Mouse (Mus musculus) CH12.LX (cell line): ENCODE data around the gene Mrpl18. TPM values are rescaled to one million over a fixed set of nuclear protein-coding genes. Genes with fewer than 3 reads are reported as not detected.

Experiments
- DNase-seq: peaks from one replicate; pipeline ENCODE4 v3.0.0-alpha.2; 2013; ENCODE audit errors: extremely low read depth
- H3K27ac ChIP-seq: 2 replicates; pipeline ENCODE4 v1.5.1; 2012; ENCODE audit warnings: low read depth, mild to moderate bottlenecking, control low read depth, moderate library complexity; ENCODE audit not compliant: insufficient read depth
- H3K27me3 ChIP-seq: replicated peaks from 2 replicates; pipeline ENCODE3; 2012; ENCODE audit warnings: inconsistent platforms
- H3K36me3 ChIP-seq, 2 experiments: replicated peaks in 1 of 2; 2 replicates each; pipeline versions ENCODE3 to v1.6.1; 2012; ENCODE audit warnings: inconsistent platforms in 1 of 2, low read length in 1 of 2, mild to moderate bottlenecking in 1 of 2, mixed read lengths in 1 of 2, moderate library complexity in 1 of 2; ENCODE audit not compliant: control insufficient read depth in 1 of 2, insufficient read depth in 1 of 2
- H3K4me1 ChIP-seq, 2 experiments: 2 replicates each; pipeline ENCODE4 v1.6.1; 2012; ENCODE audit warnings: inconsistent platforms in 1 of 2, moderate library complexity in 1 of 2; ENCODE audit not compliant: insufficient read depth in 2 of 2, control insufficient read depth in 1 of 2
- H3K4me2 ChIP-seq: 2 replicates; pipeline ENCODE4 v1.6.1; 2012; ENCODE audit warnings: low read depth, mild to moderate bottlenecking, control low read depth; ENCODE audit not compliant: poor library complexity, insufficient read depth, severe bottlenecking
- H3K4me3 ChIP-seq, 3 experiments: fragments of 150-350 bp in 1 of 3; sonication (generic) in 1 of 3; replicated peaks in 1 of 3; 2 replicates each; pipeline versions ENCODE3 to v1.5.1; 2011 to 2012; ENCODE audit warnings: low read depth in 2 of 3, low read length in 2 of 3, mild to moderate bottlenecking in 2 of 3, moderate library complexity in 2 of 3, control low read depth in 1 of 3, improper control_type of control experiment in 1 of 3, inconsistent platforms in 1 of 3, mixed read lengths in 1 of 3; ENCODE audit not compliant: poor library complexity in 1 of 3
- H3K79me2 ChIP-seq: replicated peaks from 2 replicates; pipeline ENCODE4 v1.6.1; 2012; ENCODE audit warnings: mild to moderate bottlenecking, moderate library complexity; ENCODE audit not compliant: control insufficient read depth, poor library complexity, insufficient read depth, severe bottlenecking; ENCODE audit errors: extremely low read depth
- H3K9ac ChIP-seq: 2 replicates; pipeline ENCODE4 v1.6.1; 2012; ENCODE audit warnings: low read depth, mild to moderate bottlenecking, control low read depth, moderate library complexity; ENCODE audit not compliant: insufficient read depth
- H3K9me3 ChIP-seq: replicated peaks from 2 replicates; pipeline ENCODE3; 2012; ENCODE audit warnings: low read length, inconsistent platforms, mixed read lengths
- BHLHE40 ChIP-seq: IDR thresholded peaks from 2 replicates; pipeline ENCODE4 v1.6.1; 2011; ENCODE audit warnings: mild to moderate bottlenecking, low read depth, low read length, improper control_type of control experiment
- CHD1 ChIP-seq: IDR thresholded peaks from 2 replicates; pipeline ENCODE4 v1.6.1; 2012; ENCODE audit warnings: low read depth, low read length, improper control_type of control experiment, inconsistent platforms
- CHD2 ChIP-seq: IDR thresholded peaks from 2 replicates; pipeline ENCODE4 v1.6.1; 2011; ENCODE audit warnings: low read length, improper control_type of control experiment
- ETS1 ChIP-seq: conservative IDR thresholded peaks from 2 replicates; pipeline ENCODE4 v1.6.1; 2012; ENCODE audit warnings: low read depth, mild to moderate bottlenecking, inconsistent platforms, low read length, improper control_type of control experiment, moderate library complexity
- GABPA ChIP-seq: IDR thresholded peaks from 2 replicates; pipeline ENCODE4 v1.6.1; 2012; ENCODE audit warnings: low read depth, low read length, improper control_type of control experiment, inconsistent platforms; ENCODE audit not compliant: insufficient replicate concordance
- HCFC1 ChIP-seq: IDR thresholded peaks from 2 replicates; pipeline ENCODE4 v1.6.1; 2012; ENCODE audit warnings: low read depth, mild to moderate bottlenecking, inconsistent platforms, low read length, improper control_type of control experiment
- IRF4 ChIP-seq: IDR thresholded peaks from 2 replicates; pipeline ENCODE4 v1.6.1; 2014; ENCODE audit warnings: low read depth, mild to moderate bottlenecking, inconsistent platforms, low read length, improper control_type of control experiment
- JUN ChIP-seq: IDR thresholded peaks from 2 replicates; pipeline ENCODE4 v1.6.1; 2011; ENCODE audit warnings: low read depth, mild to moderate bottlenecking, low read length, improper control_type of control experiment, moderate library complexity; ENCODE audit not compliant: insufficient read depth
- MAFK ChIP-seq: IDR thresholded peaks from 2 replicates; pipeline ENCODE4 v1.6.1; 2011; ENCODE audit warnings: low read length, improper control_type of control experiment; ENCODE audit not compliant: insufficient replicate concordance
- MAX ChIP-seq: IDR thresholded peaks from 2 replicates; pipeline ENCODE4 v1.6.1; 2011; ENCODE audit warnings: low read length, improper control_type of control experiment
- MAZ ChIP-seq: IDR thresholded peaks from 2 replicates; pipeline ENCODE4 v1.6.1; 2012; ENCODE audit warnings: low read depth, mild to moderate bottlenecking, inconsistent platforms, low read length, improper control_type of control experiment, moderate library complexity
- POLR2AphosphoS2 ChIP-seq: IDR thresholded peaks from 2 replicates; pipeline ENCODE4 v1.6.1; 2011; ENCODE audit warnings: low read depth, low read length, improper control_type of control experiment
- RCOR1 ChIP-seq: conservative IDR thresholded peaks from 2 replicates; pipeline ENCODE4 v1.6.1; 2012; ENCODE audit warnings: low read depth, mild to moderate bottlenecking, inconsistent platforms, low read length, improper control_type of control experiment
- TBP ChIP-seq: conservative IDR thresholded peaks from 2 replicates; pipeline ENCODE4 v1.6.1; 2011; ENCODE audit warnings: low read depth, low read length, improper control_type of control experiment
- TCF12 ChIP-seq: IDR thresholded peaks from 2 replicates; pipeline ENCODE4 v1.6.1; 2014; ENCODE audit warnings: low read depth, mild to moderate bottlenecking, inconsistent platforms, low read length, improper control_type of control experiment
- USF2 ChIP-seq: conservative IDR thresholded peaks from 2 replicates; pipeline ENCODE4 v1.6.1; 2011; ENCODE audit warnings: low read depth, low read length, improper control_type of control experiment
- ZKSCAN1 ChIP-seq: IDR thresholded peaks from 2 replicates; pipeline ENCODE4 v1.6.1; 2012; ENCODE audit warnings: low read depth, inconsistent platforms, low read length, improper control_type of control experiment, borderline replicate concordance
- dilution Hi-C: fragments of 300-500 bp; cut with MboI; formaldehyde crosslinking; loops from 2 replicates; pipeline ENCODE4 v1.14.3; 2020; ENCODE audit warnings: low sequenced_read_pairs; ENCODE audit not compliant: extremely low pct_unique_long_range_greater_than_20kb, extremely low pct_ligation_motif_present
- in situ Hi-C: fragments of 300-500 bp; cut with MboI; formaldehyde crosslinking; loops from 3 replicates; pipeline ENCODE4 v1.14.3; 2019; ENCODE audit warnings: low sequenced_read_pairs, low pct_ligation_motif_present, low pct_unique_long_range_greater_than_20kb, mixed read lengths
- polyA plus RNA-seq: library from polyadenylated mRNA; unstranded; fragments of >175 nt; gene quantifications from 2 replicates; pipeline ENCODE4 v1.2.1, GENCODE M21; 2012; ENCODE audit warnings: low read depth; ENCODE audit not compliant: insufficient read length
- total RNA-seq, 2 experiments: library from RNA; depleted of rRNA; stranded (reverse); fragments of 300-350 nt in 1 of 2; fragments of >200 nt in 1 of 2; gene quantifications; 2 replicates each; pipeline ENCODE4 v1.2.3; 2012 to 2014

The Mrpl18 gene
- total and polyA plus RNA-seq, 3 experiments: 132 to 197 (median 150) TPM

- H3K36me3 ChIP-seq: no peaks in the 10 kb centered on the region
- no peak for TF ChIP-seq BHLHE40
- TF ChIP-seq CHD2: no peak
- TF ChIP-seq RCOR1: no peak
- no peak for TF ChIP-seq GABPA
- TF ChIP-seq ZKSCAN1: no peak
- no peak for TF ChIP-seq JUN
- TF ChIP-seq TBP: no peak
- TF ChIP-seq MAFK: no peak
- TF ChIP-seq ETS1: no peak
- no peak for TF ChIP-seq USF2
- TF ChIP-seq HCFC1: no peak
- TF ChIP-seq IRF4: no peak
- TF ChIP-seq TCF12: no peak
- TF ChIP-seq POLR2AphosphoS2: no peak
- TF ChIP-seq MAX: no peak
- no peak for TF ChIP-seq MAZ
- TF ChIP-seq CHD1: no peak
- no peak overlapping the region for H3K4me2 ChIP-seq
- no peak for DNase-seq
- in situ Hi-C loops: no loop called here
- no peak overlapping the region for H3K9ac ChIP-seq
- no peaks in the 10 kb centered on the region for H3K9me3 ChIP-seq
- H3K27ac ChIP-seq: no peak overlapping the region
- no peaks in the 10 kb centered on the region; a peak in 2 of 4 replicates for H3K4me1 ChIP-seq
- dilution Hi-C loops: no loop called here
- H3K79me2 ChIP-seq: no peaks in the 10 kb centered on the region
- no peak overlapping the region for H3K4me3 ChIP-seq
- no peaks in the 10 kb centered on the region for H3K27me3 ChIP-seq
Observed at GRCm38 (mm10) chr17:12864111-12864510, 52.0 kb downstream of the Mrpl18 start.

Other genes with a start within 250 kb of the Mrpl18 start
- gene Slc22a1, start 240.5 kb downstream of the Mrpl18 start, total RNA-seq (2012; rRNA removed): 0.64 and 0.80 TPM in 2 replicates
- 1.1 TPM in 1 of 2 replicates, not detected in the other for gene Slc22a1, start 240.5 kb downstream of the Mrpl18 start, total RNA-seq (2014; rRNA removed)
- 0.76 and 1.2 TPM in 2 replicates for gene Slc22a1, start 240.5 kb downstream of the Mrpl18 start, polyA plus RNA-seq
- 57.5 and 61.8 TPM in 2 replicates for gene Igf2r, start 146.7 kb downstream of the Mrpl18 start, total RNA-seq (2012; rRNA removed)
- gene Igf2r, start 146.7 kb downstream of the Mrpl18 start, total RNA-seq (2014; rRNA removed): 25.6 and 27.8 TPM in 2 replicates
- 32.3 and 34.6 TPM in 2 replicates for gene Igf2r, start 146.7 kb downstream of the Mrpl18 start, polyA plus RNA-seq
- not detected in 2 replicates for gene Mas1, start 48.2 kb downstream of the Mrpl18 start, total RNA-seq (2012; rRNA removed)
- gene Mas1, start 48.2 kb downstream of the Mrpl18 start, total RNA-seq (2014; rRNA removed): not detected in 2 replicates
- 0.19 TPM in 1 of 2 replicates, not detected in the other for gene Mas1, start 48.2 kb downstream of the Mrpl18 start, polyA plus RNA-seq
- gene Mrgprh, start 40.3 kb downstream of the Mrpl18 start, total RNA-seq (2012; rRNA removed): not detected in 2 replicates
- not detected in 2 replicates for gene Mrgprh, start 40.3 kb downstream of the Mrpl18 start, total RNA-seq (2014; rRNA removed)
- not detected in 2 replicates for gene Mrgprh, start 40.3 kb downstream of the Mrpl18 start, polyA plus RNA-seq
- 0.25 and 0.84 TPM in 2 replicates for gene Pnldc1, start 6.1 kb downstream of the Mrpl18 start, total RNA-seq (2012; rRNA removed)
- gene Pnldc1, start 6.1 kb downstream of the Mrpl18 start, total RNA-seq (2014; rRNA removed): 0.11 and 0.19 TPM in 2 replicates
- 0.90 and 1.2 TPM in 2 replicates for gene Pnldc1, start 6.1 kb downstream of the Mrpl18 start, polyA plus RNA-seq
- gene Tcp1, start 644 bp downstream of the Mrpl18 start, total RNA-seq (2012; rRNA removed): 540 and 569 TPM in 2 replicates
- gene Tcp1, start 644 bp downstream of the Mrpl18 start, total RNA-seq (2014; rRNA removed): 951 and 1,060 TPM in 2 replicates
- gene Tcp1, start 644 bp downstream of the Mrpl18 start, polyA plus RNA-seq: 560 and 726 TPM in 2 replicates
- gene Acat3, start 24.3 kb upstream of the Mrpl18 start, total RNA-seq (2012; rRNA removed): 12.7 and 14.7 TPM in 2 replicates
- gene Acat3, start 24.3 kb upstream of the Mrpl18 start, total RNA-seq (2014; rRNA removed): 0.31 and 1.4 TPM in 2 replicates
- gene Acat3, start 24.3 kb upstream of the Mrpl18 start, polyA plus RNA-seq: 0.77 and 1.00 TPM in 2 replicates
- gene Acat2, start 44.4 kb upstream of the Mrpl18 start, total RNA-seq (2012; rRNA removed): 58.6 and 67.1 TPM in 2 replicates
- 115 and 128 TPM in 2 replicates for gene Acat2, start 44.4 kb upstream of the Mrpl18 start, total RNA-seq (2014; rRNA removed)
- 48.6 and 48.8 TPM in 2 replicates for gene Acat2, start 44.4 kb upstream of the Mrpl18 start, polyA plus RNA-seq
- gene Wtap, start 77.8 kb upstream of the Mrpl18 start, total RNA-seq (2012; rRNA removed): 54.1 and 70.0 TPM in 2 replicates
- gene Wtap, start 77.8 kb upstream of the Mrpl18 start, total RNA-seq (2014; rRNA removed): 129 and 136 TPM in 2 replicates
- 88.9 and 119 TPM in 2 replicates for gene Wtap, start 77.8 kb upstream of the Mrpl18 start, polyA plus RNA-seq
- gene Sod2, start 90.5 kb upstream of the Mrpl18 start, total RNA-seq (2012; rRNA removed): 72.1 and 75.6 TPM in 2 replicates
- 101 and 103 TPM in 2 replicates for gene Sod2, start 90.5 kb upstream of the Mrpl18 start, total RNA-seq (2014; rRNA removed)
- gene Sod2, start 90.5 kb upstream of the Mrpl18 start, polyA plus RNA-seq: 81.3 and 89.2 TPM in 2 replicates
- gene Gpr31b, start 136.0 kb upstream of the Mrpl18 start, total RNA-seq (2012; rRNA removed): 5.6 and 6.1 TPM in 2 replicates
- 3.2 and 3.3 TPM in 2 replicates for gene Gpr31b, start 136.0 kb upstream of the Mrpl18 start, total RNA-seq (2014; rRNA removed)
- 7.8 and 8.0 TPM in 2 replicates for gene Gpr31b, start 136.0 kb upstream of the Mrpl18 start, polyA plus RNA-seq
- gene Tcp10b, start 144.8 kb upstream of the Mrpl18 start, total RNA-seq (2012; rRNA removed): 0.13 TPM in 1 of 2 replicates, not detected in the other
- not detected in 2 replicates for gene Tcp10b, start 144.8 kb upstream of the Mrpl18 start, total RNA-seq (2014; rRNA removed)
- not detected in 2 replicates for gene Tcp10b, start 144.8 kb upstream of the Mrpl18 start, polyA plus RNA-seq
- 0.55 and 0.71 TPM in 2 replicates for gene Unc93a, start 215.5 kb upstream of the Mrpl18 start, total RNA-seq (2012; rRNA removed)
- gene Unc93a, start 215.5 kb upstream of the Mrpl18 start, total RNA-seq (2014; rRNA removed): 2.2 and 2.7 TPM in 2 replicates
- gene Unc93a, start 215.5 kb upstream of the Mrpl18 start, polyA plus RNA-seq: 2.0 and 2.4 TPM in 2 replicates